Mouse (Mus musculus): ENCODE results near the gene Map1b.

Map1b gene

DNA sequence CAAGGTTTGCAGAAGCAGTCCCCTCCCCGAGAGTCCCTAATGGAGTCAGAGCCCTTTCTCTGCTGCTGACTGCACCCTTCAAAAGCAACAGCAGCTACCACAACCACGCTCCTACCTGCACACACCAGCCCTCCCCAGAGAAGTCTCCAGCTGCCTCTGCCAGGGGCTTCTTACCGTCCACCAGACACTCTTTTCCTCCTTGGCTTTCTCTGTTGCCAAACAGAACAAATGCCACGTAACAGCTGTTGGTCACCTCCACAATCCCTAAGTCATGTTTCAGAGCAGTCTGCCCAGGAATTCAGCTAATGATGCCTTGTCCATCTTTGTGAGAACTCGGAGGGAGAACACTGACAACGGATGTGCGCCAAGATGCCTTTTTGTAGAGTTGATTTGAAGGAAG, 69.3 kb downstream of the Map1b start:
- DNase-seq (ENCODE audit: low spot score) = no peak

DNA sequence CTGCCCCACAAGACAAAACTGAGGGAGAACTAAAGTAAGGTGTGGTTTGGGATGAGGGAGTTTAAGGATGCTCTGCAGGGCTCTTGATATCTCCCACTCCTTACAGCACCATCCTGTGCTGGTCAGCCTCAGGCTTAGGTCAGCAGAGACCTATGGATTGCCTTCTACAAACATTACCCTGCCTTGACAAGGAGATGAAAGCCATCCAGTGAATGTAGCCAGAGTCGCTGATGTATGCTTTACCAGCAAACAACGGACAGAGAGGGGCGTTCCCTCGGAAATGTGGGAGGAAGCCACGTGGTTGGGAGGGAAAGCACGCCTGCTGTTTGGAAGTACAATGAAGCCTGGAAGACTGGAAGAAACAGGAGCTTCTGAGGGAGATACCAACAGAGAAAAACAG, 71.5 kb downstream of the Map1b start:
- DNase-seq (ENCODE audit: low spot score) = no peak

DNA sequence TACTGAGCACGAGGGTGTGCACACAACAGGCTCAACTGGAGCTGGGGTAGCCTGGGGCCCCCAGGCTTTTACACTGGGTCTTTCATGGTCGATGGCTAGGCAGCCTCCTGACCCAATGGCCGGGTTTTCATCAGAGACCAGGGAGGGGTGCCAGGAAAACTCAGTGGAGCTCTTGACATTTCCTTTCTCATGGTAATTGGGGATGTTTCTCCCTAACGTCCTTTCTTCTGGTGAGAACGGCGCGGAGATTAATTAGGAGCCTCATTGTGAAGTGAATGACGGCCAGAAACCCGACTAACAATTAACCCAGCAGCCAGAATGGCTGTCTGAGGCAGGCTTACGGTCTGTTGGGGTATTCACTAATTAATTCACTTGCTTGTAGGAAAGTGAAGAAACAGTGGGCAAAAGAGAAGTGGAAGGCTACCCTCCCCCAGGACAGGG, 71.9 kb downstream of the Map1b start:
- DNase-seq (ENCODE audit: low spot score) = no peak

DNA sequence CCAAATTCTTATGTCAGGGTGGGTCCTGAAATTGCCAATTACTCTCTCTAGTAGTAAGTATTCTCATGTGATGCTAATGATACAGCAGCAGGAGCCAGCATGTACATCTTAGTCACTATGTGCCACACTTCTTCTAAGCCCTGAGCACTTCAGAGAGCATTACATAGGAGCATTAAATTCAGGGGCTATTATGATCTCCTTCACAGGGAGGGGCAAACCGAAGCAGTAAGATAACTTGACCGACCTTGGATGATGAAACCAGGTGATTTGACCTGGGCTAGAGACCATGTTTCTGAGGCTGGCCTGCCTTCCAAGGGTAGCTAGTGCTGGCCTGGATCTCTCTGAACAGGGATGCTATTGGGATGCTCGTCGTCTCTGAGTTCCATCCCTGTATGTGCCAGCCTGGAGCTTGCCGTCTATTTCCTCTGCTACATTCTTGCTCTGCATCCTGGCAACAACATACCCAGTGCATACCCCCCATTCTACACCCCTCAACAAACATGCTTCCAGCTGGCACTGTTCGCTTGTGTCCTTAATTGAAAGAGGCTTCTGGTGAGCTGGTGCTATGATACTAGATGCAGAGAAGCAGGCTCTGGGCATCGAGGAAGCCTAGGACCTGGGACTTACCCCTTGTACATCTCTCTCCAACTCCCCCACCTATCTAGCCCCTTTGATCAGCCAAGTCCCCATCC, 72.7 kb downstream of the Map1b start:
- DNase-seq (ENCODE audit: low spot score) = no peak

DNA sequence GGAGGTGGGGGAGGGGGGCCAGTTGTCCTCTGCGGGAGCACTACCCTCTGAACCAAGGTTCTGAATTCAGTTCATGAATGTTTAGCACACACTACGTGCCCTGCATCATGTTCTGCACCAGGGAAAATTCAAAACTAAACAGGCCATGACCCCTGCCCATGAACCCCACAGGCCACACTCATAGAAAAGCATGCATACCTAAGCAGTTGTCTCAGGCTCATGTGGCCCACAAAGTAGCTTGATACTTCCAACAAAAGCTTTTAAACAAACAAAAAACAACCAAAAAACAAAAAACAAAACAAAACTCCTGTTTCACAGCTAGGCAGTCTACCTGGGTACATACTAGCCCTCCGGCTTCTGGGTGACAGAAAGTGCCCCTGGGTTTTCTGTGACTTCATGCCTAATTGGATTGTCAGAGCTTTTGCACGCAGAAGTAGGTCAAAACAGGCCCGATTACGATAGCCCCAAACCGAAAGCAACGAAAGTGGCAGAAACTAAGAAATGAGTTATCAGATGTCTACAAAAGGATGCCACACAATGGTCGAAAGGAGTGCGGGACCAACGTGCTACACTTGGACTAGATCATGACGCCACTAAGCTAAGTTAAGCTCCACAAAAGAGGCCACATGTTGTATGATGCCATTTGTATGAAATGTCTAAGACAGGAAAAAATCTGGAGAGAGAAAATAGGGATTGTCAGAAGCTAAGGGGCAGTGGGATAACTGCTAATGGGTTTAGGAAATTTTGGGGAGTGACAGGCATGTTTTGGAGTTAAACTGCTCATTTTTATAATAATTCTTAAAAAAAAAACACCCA, 73.7 kb downstream of the Map1b start:
- no peak for DNase-seq (ENCODE audit: low spot score)

DNA sequence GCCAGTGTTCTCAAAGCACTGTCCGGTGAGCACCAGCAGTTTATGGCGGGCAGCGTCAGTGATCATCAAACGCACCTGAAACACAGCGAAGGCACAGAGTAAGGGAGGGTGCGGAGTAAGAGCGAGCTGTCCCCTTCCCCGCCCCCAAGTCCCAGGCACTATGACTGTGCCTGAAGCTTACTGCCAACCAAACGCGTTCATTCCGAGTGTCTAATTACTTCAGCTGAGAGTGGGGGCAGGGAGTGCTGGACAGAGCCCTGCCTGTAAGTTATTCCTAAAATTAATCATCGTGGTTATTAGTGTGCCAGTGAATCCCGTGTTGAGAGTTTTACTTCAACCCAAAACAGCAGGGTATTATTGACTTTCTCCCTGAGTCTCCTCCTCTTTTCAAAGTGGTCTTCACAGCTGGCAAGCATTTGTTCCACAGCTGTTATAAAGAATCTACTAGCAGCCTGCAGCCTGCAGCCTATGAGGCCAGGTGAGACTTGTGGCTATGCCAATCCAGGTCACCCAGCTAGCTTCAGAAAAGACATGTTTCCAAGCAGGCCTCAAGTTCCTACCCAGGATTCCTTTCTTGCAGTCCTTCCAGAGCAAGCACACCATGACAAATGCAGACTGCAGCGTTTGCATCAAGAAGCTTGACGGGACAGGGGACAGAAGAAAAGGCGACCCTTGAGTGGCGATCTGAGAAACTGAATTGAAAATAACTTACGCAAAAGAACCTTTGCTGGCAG, 74.5 kb downstream of the Map1b start:
- DNase-seq (ENCODE audit: low spot score) = no peak

DNA sequence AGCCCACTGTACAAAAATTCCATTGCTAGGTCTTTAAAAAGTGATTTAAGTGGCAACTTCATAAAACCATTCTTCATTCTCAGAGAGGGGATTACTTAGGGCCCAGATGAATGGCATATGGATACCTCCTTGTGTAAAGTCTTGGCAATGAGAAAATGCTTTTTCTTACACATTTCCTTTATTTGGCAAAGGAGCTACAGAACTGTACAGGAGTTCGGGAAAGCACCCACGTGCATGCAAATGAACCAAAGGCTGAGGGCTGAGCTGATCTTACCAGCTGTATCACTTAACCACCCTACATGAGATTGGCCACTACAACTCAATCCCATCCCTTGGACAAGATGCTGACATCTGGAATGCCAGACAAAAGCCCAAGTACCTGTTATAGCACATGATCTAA, 76.1 kb downstream of the Map1b start:
- DNase-seq (ENCODE audit: low spot score) = no peak

DNA sequence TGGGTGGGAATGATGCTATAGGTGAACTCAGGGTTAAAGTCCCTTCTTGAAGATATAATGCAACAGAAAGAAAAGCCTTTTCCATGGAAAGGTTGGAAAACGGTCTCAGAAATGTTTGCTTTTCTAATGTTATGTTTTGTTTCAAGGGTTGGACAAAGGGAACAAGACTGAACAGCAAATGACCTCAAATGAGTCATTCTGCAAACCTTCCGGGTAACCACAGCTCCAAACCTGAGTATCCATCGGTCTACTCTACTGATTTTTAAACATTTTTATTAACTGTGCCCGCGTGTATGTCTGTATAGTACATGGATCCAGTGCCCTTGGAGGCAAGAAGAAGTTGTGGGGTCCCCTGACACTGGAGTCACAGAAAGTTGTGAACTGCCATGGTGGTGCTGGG, 77.0 kb downstream of the Map1b start:
- no peak for DNase-seq (ENCODE audit: low spot score)

DNA sequence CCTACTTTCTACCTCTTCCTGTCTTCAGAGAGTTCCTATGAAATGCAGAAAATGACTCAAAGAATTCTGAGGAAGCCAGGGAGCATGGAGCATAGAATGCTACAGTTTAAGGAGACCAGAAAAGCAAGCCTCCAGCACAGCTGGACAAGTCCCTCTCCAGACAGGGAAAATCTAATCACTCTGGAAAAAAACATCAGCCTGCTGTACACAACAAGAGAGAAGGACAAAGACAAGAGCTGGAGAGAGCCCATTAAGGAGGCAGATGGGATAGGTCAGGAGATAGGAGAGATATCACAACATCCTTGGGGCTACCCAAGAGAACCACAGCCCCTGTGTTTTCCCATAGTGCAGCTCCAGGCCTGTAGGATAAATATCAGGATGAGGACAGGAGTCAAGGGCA, 79.3 kb downstream of the Map1b start:
- no peak for DNase-seq (ENCODE audit: low spot score)

DNA sequence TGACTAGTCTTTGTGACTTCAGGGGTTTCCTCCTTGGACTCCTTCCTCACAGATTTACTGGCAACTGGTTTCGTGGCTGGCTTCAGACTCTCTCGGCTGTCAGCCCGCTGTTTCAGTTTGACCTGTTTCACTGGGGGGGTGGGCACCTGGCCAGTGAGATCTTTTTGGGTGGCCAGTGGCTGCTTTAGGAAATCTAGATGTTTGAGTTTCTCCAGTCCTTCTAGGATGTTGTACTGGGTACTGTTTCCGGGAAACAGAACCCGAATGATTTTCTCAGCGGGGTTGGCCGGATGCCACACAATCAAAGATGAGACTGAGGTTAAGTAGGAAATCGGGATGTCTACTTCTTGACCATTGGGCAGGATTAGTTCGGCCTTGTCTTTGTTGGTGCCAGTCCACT, 81.8 kb downstream of the Map1b start:
- DNase-seq (ENCODE audit: low spot score) = no peak

DNA sequence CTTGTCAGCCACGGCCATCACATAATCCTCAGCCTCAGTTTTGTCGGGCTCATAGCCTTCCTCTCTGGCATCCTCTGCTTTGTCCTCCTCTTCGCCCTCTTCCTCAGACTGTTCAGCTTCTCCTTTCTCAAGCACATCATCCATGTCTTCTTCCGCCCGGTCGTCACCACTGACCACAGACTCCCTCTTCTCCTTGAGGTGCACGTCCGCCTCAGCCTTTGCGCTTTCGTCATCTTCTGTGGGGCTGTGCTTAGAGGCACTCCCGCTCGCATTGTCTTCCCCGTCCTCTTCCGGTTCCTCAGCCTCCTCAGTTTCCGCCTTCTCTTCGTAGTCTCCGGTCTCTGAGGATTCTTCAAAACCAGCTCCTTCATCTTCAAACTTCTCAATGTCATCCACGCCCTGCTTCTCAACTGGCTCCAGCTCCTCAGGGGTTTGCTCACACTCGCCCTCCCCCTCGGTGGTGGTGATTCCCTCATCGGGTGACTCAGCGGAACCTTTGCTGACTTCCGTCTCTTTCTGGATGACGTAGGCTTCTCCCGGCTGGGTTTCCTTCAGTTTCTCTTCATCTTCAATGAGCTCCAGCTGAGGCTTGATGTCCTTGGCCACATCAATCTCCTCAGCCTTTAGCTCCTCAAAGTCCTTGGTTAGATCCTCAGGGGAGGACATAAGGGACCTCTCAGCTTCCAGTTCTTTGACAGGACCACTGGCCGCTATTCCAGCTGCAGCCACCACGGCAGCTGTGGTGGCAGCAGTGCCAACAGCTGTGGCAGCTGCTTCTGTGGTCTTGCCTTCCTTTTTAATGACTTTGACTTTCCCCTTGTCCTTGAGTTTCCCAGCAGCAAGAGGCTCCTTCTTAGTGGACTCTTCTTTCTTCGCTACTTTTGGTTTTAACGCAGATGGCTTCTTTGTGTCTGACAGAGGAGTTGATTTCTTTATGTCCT, 83.0 kb downstream of the Map1b start:
- no peak for DNase-seq (ENCODE audit: low spot score)

DNA sequence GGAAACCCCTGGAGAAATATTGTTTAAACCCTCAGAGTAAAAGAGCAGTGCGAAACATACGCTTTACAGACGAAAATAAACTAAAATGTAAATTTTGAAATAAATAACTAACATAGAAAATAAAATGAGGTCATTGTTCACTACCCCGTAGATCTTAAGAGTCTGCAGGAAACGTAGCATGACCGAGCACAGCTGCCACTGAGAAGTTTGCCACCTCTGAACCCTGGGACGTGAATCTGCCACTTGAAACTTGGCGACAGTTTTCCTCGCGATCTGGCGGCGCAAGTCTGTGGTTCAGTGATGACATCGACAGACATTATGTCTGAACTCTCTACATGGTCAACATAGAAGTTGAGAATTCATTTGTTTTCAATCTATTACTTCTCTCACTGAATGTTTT, 92.8 kb downstream of the Map1b start:
- DNase-seq (ENCODE audit: low spot score) = no peak

DNA sequence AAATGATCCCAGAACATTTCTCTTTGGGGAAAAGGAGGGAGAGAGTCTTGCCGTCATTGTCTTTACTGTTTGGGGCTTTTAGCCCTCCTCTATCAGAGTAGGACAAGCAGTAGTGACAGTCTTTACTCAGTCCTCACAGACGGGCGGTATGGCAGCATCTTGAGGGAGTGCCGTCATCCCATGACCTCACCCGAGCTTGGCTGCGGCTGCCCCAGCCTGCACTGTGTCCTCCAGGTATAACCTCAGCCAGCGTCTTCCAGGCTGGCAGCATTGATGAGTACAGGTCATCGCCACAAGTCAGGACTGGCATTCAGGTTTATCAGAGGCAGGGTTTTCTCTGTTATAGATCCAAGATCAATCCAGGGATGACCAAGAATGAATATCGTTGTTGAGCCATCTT, 99.7 kb downstream of the Map1b start:
- no peak for DNase-seq (ENCODE audit: low spot score)

DNA sequence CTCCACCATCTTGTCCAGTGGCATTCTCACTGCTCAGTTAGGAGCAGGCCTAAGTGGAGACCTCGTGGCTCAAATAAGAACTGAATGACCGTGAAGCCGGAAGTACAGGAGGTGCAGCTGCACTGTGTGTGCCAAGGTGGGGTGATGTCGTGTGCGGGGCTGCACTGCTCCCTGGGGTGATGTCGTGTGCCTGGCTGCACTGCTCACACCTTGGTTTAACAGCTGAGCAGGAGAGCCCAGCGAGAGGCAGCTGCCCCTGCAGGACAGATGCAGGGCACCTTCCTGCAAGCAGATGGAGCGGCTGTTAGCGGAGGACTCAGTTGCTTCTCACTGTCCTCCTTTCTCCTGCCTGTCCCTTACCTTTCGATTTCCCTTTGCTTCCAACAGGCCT, 102.0 kb downstream of the Map1b start:
- DNase-seq (ENCODE audit: low spot score) = no peak

DNA sequence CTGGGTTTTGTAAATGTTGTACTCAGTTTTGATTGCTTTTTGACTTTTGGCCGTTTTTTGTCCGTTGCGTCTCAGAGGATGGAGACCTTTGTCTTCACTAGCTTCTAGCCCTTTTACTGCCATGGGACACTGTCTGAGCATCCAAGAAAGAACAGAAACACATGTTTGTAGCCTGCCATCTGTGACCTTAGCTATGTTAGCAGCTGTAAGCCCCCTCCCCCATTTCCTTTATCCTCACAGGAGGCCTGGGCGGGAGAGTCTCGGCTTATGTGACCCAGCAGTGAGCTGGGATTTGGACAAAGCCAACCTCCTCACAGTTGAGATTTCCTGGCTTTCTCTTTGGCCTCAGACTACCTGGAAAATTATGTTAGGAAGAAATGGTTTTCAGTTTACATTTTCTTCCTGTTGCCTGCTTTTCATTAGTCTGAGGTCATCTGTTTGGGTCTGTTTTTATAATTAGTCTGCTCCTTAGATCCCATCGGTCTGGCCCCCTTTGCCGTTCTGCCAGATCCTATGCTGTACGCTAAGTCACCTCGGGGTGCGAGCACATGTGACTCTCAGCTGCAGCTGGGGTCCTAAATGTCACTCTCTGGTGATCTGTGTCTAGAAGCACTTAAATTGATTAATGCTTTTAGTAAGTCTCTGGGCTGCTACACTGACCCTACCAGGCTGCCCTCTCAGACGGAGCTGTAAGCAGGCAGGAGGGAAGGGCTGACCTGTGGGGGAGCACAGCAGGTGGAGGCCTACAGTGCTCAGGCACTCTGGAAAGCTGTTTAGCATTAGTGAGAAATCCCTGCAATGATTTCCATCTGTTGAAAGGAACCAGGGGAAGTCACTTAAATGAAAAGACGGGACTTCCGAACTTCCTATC, 102.6 kb downstream of the Map1b start:
- DNase-seq (ENCODE audit: low spot score) = no peak

DNA sequence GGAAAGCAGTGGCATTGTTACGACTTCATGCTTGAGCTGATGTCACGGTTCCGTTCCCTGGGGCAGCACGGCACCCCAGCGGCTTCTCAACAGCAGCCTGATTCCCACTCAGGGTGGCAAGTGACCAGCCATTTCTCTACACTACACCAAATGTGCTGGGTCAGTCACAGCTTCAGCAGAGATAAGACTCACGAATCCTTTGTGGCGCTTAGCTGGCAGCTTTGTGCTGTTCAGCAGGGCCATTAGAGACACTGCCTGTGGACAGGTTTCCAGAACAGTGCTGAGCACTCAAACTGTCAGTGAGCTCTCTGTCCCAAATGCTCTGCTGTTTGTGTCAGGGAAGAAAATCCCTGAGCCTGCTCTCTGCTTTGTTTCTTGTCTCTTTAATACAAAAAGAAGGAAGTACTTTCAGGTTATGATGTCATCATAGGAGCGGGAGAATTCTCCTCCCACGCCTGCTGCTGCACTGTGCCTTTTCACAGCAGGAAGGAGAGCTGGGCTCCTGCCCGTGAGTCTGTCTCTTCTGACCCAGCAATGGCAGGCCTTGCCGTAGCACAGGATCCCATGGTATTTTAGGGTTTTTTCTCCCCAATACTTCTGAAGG, 103.8 kb downstream of the Map1b start:
- DNase-seq (ENCODE audit: low spot score) = no peak

DNA sequence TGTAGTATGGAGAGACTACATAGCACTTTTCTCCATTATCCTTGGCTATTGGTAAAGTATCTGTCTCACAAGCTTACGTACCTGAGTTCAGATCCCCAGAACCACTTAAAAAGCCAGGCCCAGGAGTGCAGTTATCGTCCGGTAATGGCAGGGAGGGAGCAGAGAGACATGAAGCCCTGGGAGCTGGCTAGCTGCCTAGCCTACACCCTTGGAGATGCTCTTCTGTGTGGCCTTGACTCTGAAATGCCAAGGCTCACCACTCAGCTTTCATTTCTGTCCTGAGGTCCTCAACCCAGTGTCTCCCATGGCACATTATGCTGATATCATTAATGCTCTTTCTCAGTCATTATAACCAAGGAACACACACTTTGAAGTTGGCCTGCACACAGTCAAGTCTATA, 104.6 kb downstream of the Map1b start:
- no peak for DNase-seq (ENCODE audit: low spot score)

DNA sequence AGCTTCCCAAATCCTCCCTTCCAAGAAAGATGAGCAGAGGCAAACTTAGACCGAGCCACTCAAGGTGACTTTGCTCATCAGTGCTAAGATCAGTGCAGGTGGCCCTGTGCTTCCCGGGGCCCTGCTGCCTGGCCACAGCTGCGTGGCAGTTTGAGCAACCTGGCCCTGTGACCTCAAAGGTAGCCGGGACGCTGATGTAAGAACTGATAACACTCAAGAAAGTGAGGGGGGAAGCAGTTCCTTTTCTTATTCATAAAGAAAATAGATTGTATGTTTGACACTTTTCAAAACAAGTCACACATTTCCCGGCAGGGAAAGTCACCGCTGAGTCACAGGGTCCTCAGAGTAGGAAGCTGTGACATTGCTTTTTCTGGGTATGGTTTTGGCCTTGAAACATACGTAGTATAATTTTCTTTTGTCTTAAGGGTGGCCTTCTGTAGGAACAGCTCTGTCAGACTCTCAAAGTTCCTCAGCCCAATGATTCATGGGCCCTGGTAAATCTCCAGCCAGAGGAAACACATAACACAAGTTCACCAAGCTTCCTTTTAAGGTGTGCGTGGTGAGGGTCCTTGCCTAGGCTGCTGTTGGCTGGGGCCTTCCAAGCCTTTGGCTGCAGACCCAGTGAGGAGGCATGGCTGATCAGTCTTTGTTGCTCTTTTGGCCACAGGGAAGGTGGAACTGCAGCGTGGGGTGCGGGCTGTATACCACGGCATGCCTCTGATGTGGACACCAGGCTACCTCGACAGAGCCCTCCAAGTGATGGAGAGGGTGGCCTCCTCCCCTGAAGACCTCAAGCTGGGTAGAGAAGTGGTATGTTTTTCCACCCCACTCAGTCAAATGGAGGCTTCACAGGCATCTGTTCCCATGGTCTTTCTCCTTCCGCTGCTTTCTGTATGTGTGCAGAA, 105.5 kb downstream of the Map1b start:
- DNase-seq (ENCODE audit: low spot score) = no peak

DNA sequence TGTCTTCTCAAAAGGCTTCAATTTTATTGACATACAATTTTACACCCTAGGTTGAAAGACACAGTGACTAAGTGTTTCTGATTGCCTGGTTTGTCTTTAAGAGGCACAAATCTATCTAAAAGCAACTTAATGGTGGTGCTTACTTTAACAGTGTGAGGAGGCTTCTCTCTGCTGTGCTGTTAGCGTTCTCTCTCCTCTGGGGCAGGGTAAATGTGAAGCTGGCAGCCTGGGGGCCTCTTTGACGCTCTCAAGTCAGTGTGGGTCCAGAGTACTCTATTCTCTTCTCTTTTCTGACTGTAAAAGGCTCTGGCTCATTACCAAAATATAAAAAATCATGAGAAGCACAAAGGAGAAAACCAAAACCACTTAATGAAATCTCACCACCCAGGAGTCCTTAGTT, 107.1 kb downstream of the Map1b start:
- DNase-seq (ENCODE audit: low spot score) = no peak
